Mouse (Mus musculus): ENCODE data around the gene Fads6.
A peak's percentile ranks its signal among the peaks of the same experiment; 100 is the strongest.

The Fads6 gene

GRCm38 (mm10) chr11:115297214-115297826 lies at the start of gene Fads6:
Gene Fads6, minus strand, starts transcription at chr11:115297663.
- DNase-seq (ENCODE audit: low spot score): peak; percentile 79

- no peak for DNase-seq (ENCODE audit: low spot score)
These were observed 48.1 kb upstream of the Fads6 start for GRCm38 (mm10) chr11:115345515-115345914.

- no peak for DNase-seq (ENCODE audit: low spot score)
These were observed 47.5 kb upstream of the Fads6 start for GRCm38 (mm10) chr11:115344967-115345366.

- DNase-seq (ENCODE audit: low spot score): no peak
These were observed 44.4 kb upstream of the Fads6 start for GRCm38 (mm10) chr11:115341866-115342265.

GRCm38 (mm10) chr11:115341246-115341645 lies 43.8 kb upstream of the Fads6 start:
- DNase-seq (ENCODE audit: low spot score): no peak

GRCm38 (mm10) chr11:115337826-115338225 lies 40.4 kb upstream of the Fads6 start:
- DNase-seq (ENCODE audit: low spot score): no peak

GRCm38 (mm10) chr11:115337350-115337749 lies 39.9 kb upstream of the Fads6 start:
- DNase-seq (ENCODE audit: low spot score): no peak

- no peak for DNase-seq (ENCODE audit: low spot score)
These were observed 38.7 kb upstream of the Fads6 start for GRCm38 (mm10) chr11:115336115-115336514.

GRCm38 (mm10) chr11:115335223-115335622 lies 37.8 kb upstream of the Fads6 start:
- DNase-seq (ENCODE audit: low spot score): no peak

- DNase-seq (ENCODE audit: low spot score): no peak
These were observed 37.1 kb upstream of the Fads6 start, which contains the start of gene Otop3 for GRCm38 (mm10) chr11:115334531-115334930. Gene Otop3, plus strand, starts transcription at chr11:115334731.

- no peak for DNase-seq (ENCODE audit: low spot score)
These were observed 31.9 kb upstream of the Fads6 start for GRCm38 (mm10) chr11:115329339-115329738.

GRCm38 (mm10) chr11:115326730-115327129 lies 29.3 kb upstream of the Fads6 start:
- DNase-seq (ENCODE audit: low spot score): no peak

- DNase-seq (ENCODE audit: low spot score): no peak
These were observed 25.9 kb upstream of the Fads6 start for GRCm38 (mm10) chr11:115323354-115323753.

- no peak for DNase-seq (ENCODE audit: low spot score)
These were observed 24.6 kb upstream of the Fads6 start, which contains the start of gene Ush1g for GRCm38 (mm10) chr11:115321906-115322693. Gene Ush1g, minus strand, starts transcription at chr11:115322041.

GRCm38 (mm10) chr11:115319704-115320383 lies 22.4 kb upstream of the Fads6 start:
- DNase-seq (ENCODE audit: low spot score): no peak

GRCm38 (mm10) chr11:115318245-115319027 lies 21.0 kb upstream of the Fads6 start:
- no peak for DNase-seq (ENCODE audit: low spot score)

- no peak for DNase-seq (ENCODE audit: low spot score)
These were observed 19.7 kb upstream of the Fads6 start for GRCm38 (mm10) chr11:115317204-115317603.

GRCm38 (mm10) chr11:115314249-115314648 lies 16.8 kb upstream of the Fads6 start:
- DNase-seq (ENCODE audit: low spot score): no peak

GRCm38 (mm10) chr11:115308781-115309180 lies 11.3 kb upstream of the Fads6 start:
- DNase-seq (ENCODE audit: low spot score): no peak

GRCm38 (mm10) chr11:115306863-115307262 lies 9.4 kb upstream of the Fads6 start, which contains the start of gene Otop2:
Gene Otop2, plus strand, starts transcription at chr11:115307163.
- no peak for DNase-seq (ENCODE audit: low spot score)

GRCm38 (mm10) chr11:115303167-115303566 lies 5.7 kb upstream of the Fads6 start:
- DNase-seq (ENCODE audit: low spot score): no peak

GRCm38 (mm10) chr11:115301351-115301750 lies 3.9 kb upstream of the Fads6 start:
- DNase-seq (ENCODE audit: low spot score): no peak

Data from layer of hippocampus, adult 11-12 months (tissue).